Comparison of ENCODE assay signal across 33 mouse cellular contexts in the genomic region with DNA sequence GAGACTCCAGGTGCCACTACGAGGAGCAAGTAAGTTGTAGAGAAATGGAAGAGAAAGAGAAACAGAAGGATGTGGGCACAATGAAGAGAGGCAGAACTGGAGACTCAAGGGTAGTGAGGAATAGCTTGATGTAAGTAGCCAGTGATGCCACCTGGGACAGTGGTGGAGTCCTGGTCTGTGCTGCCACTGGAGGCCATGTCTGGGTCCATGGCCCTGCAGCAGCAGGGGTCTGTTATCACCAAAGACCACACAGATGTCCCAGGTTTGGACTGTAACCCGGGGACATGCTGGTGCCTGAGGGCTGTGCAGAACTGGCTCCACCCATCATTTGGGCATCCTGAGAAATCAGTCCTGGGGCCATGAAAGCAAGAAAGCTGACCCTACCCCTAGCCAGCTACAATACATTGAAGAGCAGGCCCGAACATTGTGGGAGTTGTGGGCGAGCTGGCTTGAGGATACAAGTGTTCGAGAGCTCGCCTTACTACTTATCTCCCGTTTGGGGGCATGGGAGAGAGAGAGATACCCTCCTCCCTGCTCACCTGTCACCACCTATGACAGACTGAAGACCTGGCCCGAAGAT.
"Had no signal": no experiment of that assay in that cellular context is flagged by ENCODE, and none has a peak within 500 bp of the region (broad histone marks: within the 10 kb centered on the region; RNA-seq: fewer than 3 reads in every experiment).

No protein-coding gene starts in this region.

- H3K36me3 ChIP-seq: heart, embryonic 12.5 days; heart, embryonic 13.5 days; heart, embryonic 15.5 days; hindbrain, embryonic 10.5 days; hindbrain, embryonic 12.5 days; hindbrain, embryonic 13.5 days; hindbrain, embryonic 15.5 days; intestine, embryonic 15.5 days; kidney, embryonic 15.5 days had no signal

- H3K4me3 ChIP-seq: heart, adult 2 months; heart, embryonic 12.5 days; heart, embryonic 13.5 days; heart, embryonic 15.5 days; hindbrain, embryonic 10.5 days; hindbrain, embryonic 12.5 days; hindbrain, embryonic 13.5 days; hindbrain, embryonic 15.5 days; intestine, embryonic 15.5 days; kidney, embryonic 15.5 days; layer of hippocampus, adult 2 months had no signal

- H3K27ac ChIP-seq: heart, adult 2 months; heart, embryonic 13.5 days; heart, embryonic 15.5 days; hindbrain, embryonic 10.5 days; hindbrain, embryonic 12.5 days; hindbrain, embryonic 13.5 days; hindbrain, embryonic 14.5 days; hindbrain, embryonic 15.5 days; hindbrain, postnatal 0 days; intestine, embryonic 15.5 days; kidney, embryonic 15.5 days; kidney, postnatal 0 days; layer of hippocampus, adult 2 months had no signal

- H3K9me3 ChIP-seq: heart, embryonic 12.5 days; heart, embryonic 13.5 days; heart, embryonic 15.5 days; hindbrain, embryonic 10.5 days; hindbrain, embryonic 12.5 days; hindbrain, embryonic 13.5 days; hindbrain, embryonic 15.5 days; intestine, embryonic 15.5 days; kidney, embryonic 15.5 days had no signal

- H3K4me1 ChIP-seq: heart, embryonic 12.5 days; heart, embryonic 15.5 days; hindbrain, embryonic 10.5 days; hindbrain, embryonic 12.5 days; hindbrain, embryonic 15.5 days; intestine, embryonic 15.5 days; kidney, embryonic 15.5 days had no signal

- H3K4me2 ChIP-seq: heart, embryonic 11.5 days; heart, embryonic 12.5 days; heart, embryonic 13.5 days; heart, embryonic 15.5 days; hindbrain, embryonic 12.5 days; hindbrain, embryonic 13.5 days; hindbrain, embryonic 14.5 days; hindbrain, embryonic 15.5 days; intestine, embryonic 15.5 days; kidney, embryonic 15.5 days had no signal

- ATAC-seq: hindbrain, embryonic 16.5 days; hindbrain, postnatal 0 days; inflammation-experienced regulatory T-cells, adult 6 months; intestine, embryonic 15.5 days; intestine, embryonic 16.5 days; intestine, postnatal 0 days had no signal

- H3K27me3 ChIP-seq: heart, embryonic 13.5 days; heart, embryonic 15.5 days; hindbrain, embryonic 12.5 days; hindbrain, embryonic 13.5 days; hindbrain, embryonic 15.5 days; intestine, embryonic 15.5 days; kidney, embryonic 15.5 days had no signal

- DNase-seq: heart, adult 2 months; heart, postnatal 36 days; heart, postnatal 4 days; kidney, adult 11 months; kidney, adult 18-20 months; kidney, adult 2 months; kidney, adult 8-10 months; kidney, adult 9 months; kidney, postnatal 10 days; kidney, postnatal 14 days; kidney, postnatal 25 days; kidney, postnatal 36 days; kidney, postnatal 4 days; layer of hippocampus, adult 9-11 months; layer of hippocampus, postnatal 36 days had no signal

- H3K9ac ChIP-seq: heart, embryonic 12.5 days; heart, embryonic 13.5 days; heart, embryonic 15.5 days; hindbrain, embryonic 12.5 days; hindbrain, embryonic 13.5 days; hindbrain, embryonic 14.5 days; hindbrain, embryonic 15.5 days; intestine, embryonic 15.5 days; kidney, embryonic 15.5 days had no signal
